Mouse (Mus musculus) frontal cortex, postnatal 10 days (tissue): ENCODE data around the gene Irgc1.
"Not testable (repeated sequence)": the region's sequence is repeated elsewhere in the genome, so short reads cannot be mapped to it uniquely, and the experiment has no call there.

Experiments
- DNase-seq, 2 experiments: peaks; one replicate each; pipeline ENCODE4 v3.0.0; 2022; ENCODE audit warnings: low spot score in 2 of 2, mixed read lengths in 1 of 2

Gene Irgc1

DNA sequence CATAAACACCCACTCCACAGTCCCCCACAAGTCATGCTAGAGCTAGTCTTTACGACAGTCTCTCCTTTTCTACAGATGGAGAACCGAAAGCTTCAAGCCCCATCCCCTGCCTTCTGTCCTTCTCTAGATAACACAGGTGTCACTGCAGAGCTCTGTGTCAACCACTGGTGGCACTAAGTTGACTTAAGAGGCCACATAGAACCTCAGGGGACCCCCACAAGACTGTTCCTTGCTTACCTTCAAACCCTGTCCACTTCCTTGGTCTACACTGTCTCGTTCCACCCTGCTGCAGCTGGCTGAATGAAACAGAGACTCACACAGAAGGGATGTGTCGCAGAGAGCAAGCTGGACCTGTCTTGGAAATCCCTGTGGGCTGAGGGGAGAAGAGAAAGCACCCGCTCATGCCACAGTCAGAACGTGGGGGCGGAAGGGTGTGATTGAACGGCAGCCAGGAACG, at the start of gene Irgc1:
Irgc1 (minus strand) TSS at position 443 of the 457 bp plus-strand sequence.
- DNase-seq: no peak

GRCm38 (mm10) chr7:24501492-24501891, 49.4 kb upstream of the Irgc1 start:
- DNase-seq: no peak

- no peak for DNase-seq
Observed at GRCm38 (mm10) chr7:24500929-24501328, 48.8 kb upstream of the Irgc1 start.

- no peak for DNase-seq
Observed at GRCm38 (mm10) chr7:24499856-24500577, 47.9 kb upstream of the Irgc1 start.

DNA sequence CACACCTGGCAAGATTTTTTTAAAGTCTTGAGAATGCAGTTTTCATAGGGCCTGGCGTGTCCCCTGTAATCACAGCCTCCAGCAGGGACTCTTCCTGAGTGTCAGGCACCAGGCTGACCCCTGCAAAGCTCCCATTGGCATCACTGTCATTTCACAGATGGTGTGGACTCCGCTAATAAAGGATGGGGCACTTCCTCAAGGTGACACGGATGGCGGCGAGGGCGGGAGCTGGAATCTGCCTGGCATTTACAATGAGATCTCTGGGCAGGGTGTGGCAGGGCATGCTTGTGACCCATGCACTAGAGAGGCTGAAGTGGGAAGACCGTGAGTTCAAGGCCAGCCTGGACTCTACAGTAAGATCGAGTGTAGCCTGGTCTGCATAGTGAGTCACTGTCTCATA, 36.2 kb upstream of the Irgc1 start:
- no peak for DNase-seq

GRCm38 (mm10) chr7:24487403-24487802, 35.3 kb upstream of the Irgc1 start:
- DNase-seq: no peak

GRCm38 (mm10) chr7:24486654-24487130, 34.6 kb upstream of the Irgc1 start:
- no peak for DNase-seq

DNA sequence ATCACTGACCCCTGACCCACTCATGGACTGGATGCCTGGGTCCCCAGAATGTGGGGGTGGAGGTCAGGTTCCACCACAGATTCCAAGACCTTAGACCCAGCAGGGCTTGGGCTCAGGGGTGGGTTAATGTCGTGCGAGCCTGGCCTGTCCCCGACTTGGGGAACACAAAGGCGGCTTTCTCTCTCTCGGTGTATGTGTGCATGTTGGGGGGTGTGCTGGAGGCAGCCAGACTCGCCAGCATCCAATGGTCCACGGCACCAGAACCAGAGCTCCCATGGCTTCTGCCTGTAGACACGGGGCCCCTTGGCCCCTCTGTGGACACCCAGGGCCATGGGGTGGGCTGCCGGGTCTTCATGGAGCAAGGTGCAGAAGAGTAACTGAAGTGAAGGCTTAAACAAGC, 33.4 kb upstream of the Irgc1 start:
- DNase-seq: no peak

DNA sequence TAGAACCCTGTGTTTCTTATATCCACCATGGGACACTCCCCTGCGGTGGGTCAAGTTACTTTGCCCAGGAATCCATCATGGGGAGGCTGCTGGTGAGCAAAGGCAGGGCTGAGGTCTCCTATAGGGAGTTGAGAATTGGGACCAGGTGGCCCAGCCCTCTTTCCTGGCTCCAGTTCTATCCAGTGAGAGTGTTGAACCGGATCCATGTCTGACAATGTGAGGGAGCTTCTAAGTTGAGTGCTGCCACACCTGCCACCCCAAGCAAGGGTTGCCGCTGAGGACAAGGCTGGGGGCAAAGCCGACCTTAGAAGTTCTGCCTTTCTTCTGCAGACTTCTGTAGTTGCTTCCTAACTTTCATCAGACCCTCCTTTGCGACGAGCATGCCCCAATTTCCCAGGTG, 31.2 kb upstream of the Irgc1 start:
- DNase-seq: not testable (repeated sequence)

- no peak for DNase-seq
Observed at GRCm38 (mm10) chr7:24482208-24483020, 30.3 kb upstream of the Irgc1 start.

DNA sequence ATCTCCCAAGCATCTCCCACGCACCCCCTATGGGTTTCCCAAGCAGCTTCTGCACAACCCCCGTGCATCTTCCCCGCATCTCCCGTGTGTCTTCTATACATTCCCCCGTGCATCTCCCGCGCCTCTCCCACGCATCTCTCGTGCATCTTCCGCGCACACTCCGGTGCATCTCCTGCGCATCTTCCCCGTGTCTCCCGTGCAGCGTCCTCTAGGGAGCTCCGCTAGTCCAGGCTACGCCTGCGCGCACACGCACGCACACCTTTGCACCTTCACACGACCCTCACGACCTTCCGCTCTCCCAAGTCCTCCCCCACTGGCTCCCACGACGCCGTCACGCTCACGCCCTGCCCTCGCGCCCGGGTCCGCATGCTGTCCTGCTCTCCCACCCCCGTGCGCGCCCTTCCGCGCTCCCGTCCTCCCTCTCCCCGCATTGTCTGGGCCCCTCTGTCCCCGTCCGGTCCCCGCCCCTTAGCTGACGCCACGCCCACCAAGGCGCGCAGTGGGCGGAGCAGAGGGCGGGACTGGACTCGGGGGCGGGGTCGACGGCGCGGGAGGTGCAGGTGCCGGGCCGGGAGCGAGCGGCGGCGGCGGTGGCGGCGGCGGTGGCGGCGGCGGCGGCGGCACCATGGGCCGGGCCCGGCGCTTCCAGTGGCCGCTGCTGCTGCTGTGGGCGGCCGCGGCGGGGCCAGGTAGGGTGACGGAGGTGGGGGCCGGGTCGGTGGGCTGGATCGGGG, 29.5 kb upstream of the Irgc1 start, which contains the start of gene Cadm4:
Cadm4 (plus strand) TSS at position 550 of the 734 bp plus-strand sequence.
- DNase-seq: peak; percentile 80 to 91

DNA sequence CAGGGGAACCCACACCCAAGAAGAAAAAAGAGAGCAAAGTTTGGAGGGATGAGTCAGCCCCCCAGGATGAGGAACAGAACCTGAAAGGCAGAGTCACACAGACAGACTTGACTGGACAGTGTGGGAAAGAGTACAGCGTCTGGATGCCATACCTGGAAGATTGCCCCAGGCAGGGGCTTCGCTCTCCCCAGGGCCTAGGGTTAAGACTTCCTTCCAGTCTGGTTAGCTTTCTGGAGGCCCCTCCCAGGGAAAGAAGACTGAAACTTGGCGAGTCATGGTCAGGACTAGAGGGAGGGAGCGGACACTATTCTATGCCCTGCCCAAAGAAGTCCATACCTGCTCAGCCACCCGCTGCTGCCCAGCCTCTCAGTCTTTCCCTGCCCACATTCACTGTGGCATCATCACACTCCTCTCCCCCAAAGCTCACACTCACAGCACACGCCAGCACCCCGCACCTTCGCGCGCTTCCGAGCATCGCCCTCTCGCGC, 28.9 kb upstream of the Irgc1 start:
- DNase-seq: no peak

DNA sequence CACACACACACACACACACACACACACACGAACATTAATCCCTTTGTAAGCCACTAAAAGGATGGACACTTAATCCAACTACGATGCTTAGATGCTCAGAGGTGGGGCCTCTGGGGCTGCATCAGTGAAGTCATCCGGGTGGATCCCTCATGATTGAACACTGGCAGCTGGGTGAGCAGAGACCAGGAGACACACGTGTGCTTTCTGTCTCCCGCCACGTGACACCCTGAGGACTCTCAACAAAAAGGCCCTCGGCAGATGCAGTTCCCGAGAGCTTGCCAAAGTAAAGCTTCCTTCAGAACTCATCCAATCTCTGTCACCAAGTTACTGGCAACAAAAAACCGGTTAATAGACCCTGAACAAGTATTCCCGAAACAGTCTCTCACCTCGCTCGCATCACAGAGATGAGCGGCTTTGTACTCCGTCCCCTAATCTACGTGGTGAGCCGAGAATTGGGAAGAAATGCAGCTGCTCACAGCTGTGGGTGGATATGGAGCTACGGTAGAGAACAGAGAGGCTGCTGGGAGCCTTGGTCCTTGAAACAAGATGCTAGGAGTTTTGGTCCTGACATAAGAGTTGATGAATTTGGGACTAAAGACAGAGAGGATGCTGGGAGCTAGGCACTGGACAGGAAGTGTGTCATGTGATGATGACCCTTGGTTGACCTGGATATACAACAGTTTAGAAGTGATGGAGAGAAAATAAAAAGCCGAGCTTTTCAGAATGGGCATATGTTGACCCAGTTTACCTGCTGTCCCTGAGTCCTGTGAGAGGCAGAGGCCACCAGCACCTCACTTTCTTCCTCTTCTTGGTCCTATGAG, 28.2 kb upstream of the Irgc1 start:
- DNase-seq: no peak

GRCm38 (mm10) chr7:24479685-24480084, 27.6 kb upstream of the Irgc1 start:
- DNase-seq: no peak

- DNase-seq: no peak
Observed at GRCm38 (mm10) chr7:24478911-24479310, 26.8 kb upstream of the Irgc1 start.

- DNase-seq: no peak
Observed at GRCm38 (mm10) chr7:24476856-24477255, 24.8 kb upstream of the Irgc1 start.

DNA sequence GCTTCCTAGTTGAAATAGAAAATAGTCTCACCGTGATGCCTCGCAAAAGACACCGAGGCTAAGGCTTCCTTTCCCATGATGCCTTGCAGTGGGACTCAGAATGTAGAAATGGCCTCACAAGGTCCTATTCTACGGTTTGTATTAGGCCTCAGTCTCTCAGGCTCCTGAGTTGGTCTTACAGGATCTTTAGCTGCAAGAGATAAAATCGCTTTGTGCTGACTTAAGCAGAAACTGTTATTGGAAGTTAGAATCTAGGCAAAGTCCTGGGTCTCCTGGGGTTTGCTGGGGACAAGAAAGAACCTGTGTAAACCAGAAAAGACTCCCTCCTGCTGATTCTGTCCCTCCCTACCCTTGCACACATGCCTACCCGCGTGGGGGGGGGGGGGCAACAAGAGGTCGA, 24.2 kb upstream of the Irgc1 start:
- no peak for DNase-seq

DNA sequence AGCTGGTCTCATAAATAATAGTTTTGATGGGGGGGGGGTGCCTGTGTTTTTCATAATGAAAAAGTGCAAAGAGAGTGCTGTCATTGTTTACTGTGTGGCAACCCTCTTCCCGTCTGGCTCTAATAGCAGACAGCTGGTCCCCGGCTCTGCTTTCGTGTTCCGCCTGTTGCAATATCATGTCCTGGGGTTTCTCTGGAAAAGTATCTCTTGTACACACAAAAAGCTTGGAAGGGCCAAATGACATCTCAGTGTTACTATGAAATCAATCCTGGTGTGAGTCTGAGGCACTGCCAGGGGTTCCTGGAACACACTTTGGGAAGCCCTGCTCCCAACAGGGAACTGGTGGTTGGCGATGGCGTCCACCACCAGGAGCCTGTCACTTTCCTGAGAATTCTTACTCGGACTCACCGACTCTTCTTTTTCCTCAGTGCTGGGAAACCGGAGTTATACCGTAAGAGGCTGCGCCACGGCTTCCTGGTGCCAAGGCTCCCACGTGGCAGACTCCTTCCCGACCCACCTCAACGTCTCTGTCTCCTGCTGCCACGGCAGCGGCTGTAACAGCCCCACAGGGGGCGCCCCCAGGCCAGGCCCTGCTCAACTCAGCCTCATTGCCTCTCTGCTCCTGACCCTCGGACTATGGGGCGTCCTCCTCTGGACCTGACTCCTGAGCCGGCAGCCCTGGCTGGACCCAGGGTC, 22.9 kb upstream of the Irgc1 start:
- DNase-seq: peak in 1 of 2 experiments; percentile 36

- DNase-seq: peak in 1 of 2 experiments; percentile 63
Observed at GRCm38 (mm10) chr7:24473913-24474529, 21.9 kb upstream of the Irgc1 start.

- no peak for DNase-seq
Observed at GRCm38 (mm10) chr7:24472937-24473336, 20.8 kb upstream of the Irgc1 start.
